Mouse (Mus musculus) ovary, postnatal 14 days (tissue): Measurements from ENCODE around the gene Pkd1.

Experiments used
- DNase-seq: peaks from one replicate; pipeline ENCODE4 v3.0.0; 2022; ENCODE audit warnings: low spot score

Pkd1 gene

DNA sequence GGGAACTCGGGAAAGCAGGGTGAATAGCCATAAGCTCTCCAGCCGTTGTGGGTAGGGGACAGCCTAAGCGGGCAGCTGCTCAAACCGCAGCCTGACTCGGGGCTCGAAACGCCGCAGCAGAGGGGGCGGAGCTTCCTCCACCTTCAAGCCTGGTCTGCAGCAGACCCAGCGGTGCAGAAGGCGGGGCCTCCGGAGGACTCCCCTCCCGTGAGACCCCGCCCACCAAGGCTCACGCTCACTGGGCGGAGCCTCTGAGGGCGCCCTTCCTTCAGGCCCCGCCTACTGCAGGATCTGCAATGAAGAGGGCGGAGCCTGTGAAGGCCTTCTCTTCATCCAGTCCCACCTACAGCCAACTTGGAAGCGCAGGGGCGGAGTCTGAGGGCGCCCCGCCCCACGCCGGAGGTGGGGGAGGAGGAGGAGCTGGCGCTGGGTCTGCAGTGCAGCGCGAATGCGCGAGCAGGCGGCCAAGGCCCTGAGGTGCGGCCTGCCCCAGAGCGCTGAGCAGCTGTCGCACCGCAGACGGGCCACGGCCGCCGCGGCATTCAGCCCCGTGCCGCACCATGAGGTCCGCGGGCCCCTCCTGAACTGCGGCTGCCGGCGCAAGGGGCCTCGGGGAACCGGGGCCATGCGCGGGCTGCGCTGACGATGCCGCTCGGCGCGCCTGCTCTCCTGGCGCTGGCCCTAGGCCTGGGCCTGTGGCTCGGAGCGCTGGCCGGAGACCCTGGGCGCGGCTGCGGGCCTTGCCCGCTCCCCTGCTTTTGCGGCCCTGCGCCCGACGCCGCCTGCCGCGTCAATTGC is at the start of gene Pkd1:
Pkd1 (plus strand) TSS at position 217 of the 798 bp plus-strand sequence.
- peak; percentile 99 for DNase-seq

- no peak for DNase-seq
Observed at GRCm38 (mm10) chr17:24502208-24502607, 47.4 kb upstream of the Pkd1 start.

DNA sequence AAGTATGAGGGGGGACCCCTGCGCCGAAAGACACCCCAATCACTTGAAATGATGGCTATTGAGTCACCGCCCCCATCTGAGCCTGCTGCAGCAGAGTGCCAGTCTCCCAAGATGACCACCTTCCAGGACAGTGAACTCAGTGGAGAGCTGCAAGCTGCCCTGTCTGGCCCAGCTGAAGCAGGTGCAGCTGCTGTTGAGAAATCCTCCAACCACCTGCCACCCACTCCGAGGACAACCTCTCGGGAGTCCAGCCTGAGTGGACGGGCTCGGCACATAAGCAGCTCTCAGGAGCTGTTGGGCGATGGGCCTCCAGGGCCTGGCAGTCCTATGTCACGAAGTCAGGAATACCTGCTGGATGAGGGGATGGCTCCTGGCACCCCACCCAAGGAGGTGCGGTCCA is 45.5 kb upstream of the Pkd1 start:
- no peak for DNase-seq

GRCm38 (mm10) chr17:24505286-24505955 is 44.2 kb upstream of the Pkd1 start:
- DNase-seq: no peak

DNA sequence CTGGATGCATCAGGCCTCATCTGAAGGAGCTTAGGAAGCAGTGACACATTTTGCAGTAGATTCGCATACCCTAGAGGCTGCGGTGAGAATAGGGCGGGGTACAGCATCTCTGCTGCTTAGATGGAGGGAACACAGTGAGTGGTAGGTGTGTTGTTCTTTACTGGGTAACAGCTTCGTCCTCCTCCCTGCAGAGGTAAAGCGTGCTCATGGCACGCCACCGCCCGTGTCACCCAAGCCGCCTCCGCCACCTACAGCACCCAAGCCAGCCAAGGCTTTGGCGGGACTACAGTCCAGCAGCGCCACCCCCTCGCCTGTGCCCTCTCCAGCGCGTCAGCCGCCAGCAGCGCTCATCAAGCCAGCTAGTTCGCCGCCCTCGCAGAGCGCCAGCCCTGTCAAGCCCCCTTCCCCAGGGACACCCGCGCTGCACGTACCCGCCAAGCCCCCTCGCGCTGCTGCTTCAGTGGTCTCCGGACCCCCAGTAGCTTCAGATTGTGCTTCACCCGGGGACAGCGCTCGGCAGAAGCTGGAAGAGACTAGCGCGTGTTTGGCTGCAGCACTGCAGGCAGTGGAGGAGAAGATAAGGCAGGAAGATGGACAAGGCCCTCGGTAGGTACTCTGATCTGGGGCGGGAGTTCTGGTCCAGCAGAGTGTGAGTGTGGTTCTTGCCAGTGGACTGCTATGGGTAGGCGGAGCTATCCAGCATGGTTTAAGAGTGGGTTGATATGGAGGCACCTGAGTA is 43.1 kb upstream of the Pkd1 start:
- DNase-seq: no peak

GRCm38 (mm10) chr17:24507129-24507664 is 42.4 kb upstream of the Pkd1 start:
- DNase-seq: no peak

DNA sequence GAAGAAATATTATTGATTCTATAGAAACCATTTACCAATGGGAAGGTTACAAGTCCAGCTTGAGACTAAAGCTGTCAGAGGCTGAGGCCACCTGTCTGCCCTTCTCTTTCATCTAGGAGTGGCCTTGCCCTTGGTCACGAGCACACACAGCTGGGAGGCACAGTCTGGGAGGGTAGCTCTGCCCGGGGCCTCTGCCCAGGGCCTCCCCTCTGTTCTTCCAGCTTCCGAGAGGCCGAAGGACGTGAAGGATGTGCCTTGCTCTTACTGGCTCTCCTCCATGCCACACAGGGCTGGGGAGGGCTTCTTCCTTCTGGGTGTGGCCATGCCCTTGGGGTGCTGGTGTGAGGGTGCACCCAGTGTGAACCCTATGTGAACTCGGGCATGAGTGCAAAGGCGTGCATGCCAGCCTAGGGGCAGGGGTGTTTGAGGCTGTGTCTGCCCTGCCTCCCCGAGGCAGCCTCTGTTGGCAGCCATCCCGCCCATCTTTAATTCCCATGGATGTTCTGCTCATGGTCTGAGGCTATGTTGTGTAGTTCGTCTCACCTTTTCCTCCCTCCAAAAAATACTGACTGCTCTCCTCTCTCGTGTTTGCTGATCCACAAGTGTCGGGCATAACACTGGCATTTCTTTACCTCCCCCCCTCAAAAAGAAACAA is 41.7 kb upstream of the Pkd1 start:
- DNase-seq: no peak

GRCm38 (mm10) chr17:24513609-24514008 is 36.0 kb upstream of the Pkd1 start:
- no peak for DNase-seq

- DNase-seq: no peak
Observed at GRCm38 (mm10) chr17:24514270-24515257, 35.1 kb upstream of the Pkd1 start.

- DNase-seq: no peak
Observed at GRCm38 (mm10) chr17:24520450-24520849, 29.2 kb upstream of the Pkd1 start.

DNA sequence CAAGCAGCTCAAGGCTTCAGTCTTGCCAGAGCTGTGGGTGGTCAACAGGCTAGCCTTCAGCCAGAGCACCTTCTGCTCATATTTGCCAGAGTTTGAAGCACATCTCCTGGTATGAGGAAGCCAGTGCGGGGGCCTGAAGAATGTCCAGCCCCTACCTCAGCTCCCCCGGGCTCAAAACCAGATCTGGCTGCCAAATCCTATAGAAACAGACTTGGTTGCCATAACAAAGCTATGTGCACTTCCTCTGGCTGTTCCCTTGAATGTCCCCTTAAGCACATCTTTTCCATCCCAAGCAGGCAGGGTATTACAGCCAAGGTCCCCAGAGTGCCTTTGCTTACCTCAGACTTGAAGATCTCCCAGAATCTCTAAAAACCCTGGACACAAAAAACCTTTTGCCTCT is 24.9 kb upstream of the Pkd1 start:
- no peak for DNase-seq

GRCm38 (mm10) chr17:24527315-24527714 is 22.3 kb upstream of the Pkd1 start:
- DNase-seq: no peak

- DNase-seq: peak; percentile 81
Observed at GRCm38 (mm10) chr17:24527723-24528559, 21.7 kb upstream of the Pkd1 start, which contains the start of gene Traf7. Gene Traf7, minus strand, starts transcription at chr17:24527938.

- no peak for DNase-seq
Observed at GRCm38 (mm10) chr17:24528560-24528918, 21.1 kb upstream of the Pkd1 start.

GRCm38 (mm10) chr17:24529007-24529451 is 20.6 kb upstream of the Pkd1 start:
- DNase-seq: peak; percentile 63

DNA sequence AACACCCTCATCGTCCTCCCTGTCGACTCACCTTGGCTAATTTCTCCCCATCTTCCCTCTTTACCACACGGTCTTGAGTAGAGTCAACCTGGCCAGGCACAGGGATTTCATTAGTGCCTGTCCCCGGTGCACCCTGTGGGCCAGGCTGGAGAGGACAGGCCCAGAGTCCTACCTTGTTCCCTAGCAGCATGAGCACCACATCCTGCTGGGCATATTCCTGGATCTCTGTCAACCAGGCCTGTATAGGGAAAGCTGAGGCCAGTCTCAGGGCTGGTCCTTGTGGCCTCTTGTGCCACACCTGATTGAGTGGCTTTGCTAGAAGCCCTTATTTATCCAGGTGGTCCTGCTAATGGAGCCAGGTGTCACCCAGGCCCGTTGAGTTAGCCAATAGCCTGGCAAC is 19.8 kb upstream of the Pkd1 start:
- no peak for DNase-seq

- DNase-seq: no peak
Observed at GRCm38 (mm10) chr17:24530361-24531050, 19.1 kb upstream of the Pkd1 start.

DNA sequence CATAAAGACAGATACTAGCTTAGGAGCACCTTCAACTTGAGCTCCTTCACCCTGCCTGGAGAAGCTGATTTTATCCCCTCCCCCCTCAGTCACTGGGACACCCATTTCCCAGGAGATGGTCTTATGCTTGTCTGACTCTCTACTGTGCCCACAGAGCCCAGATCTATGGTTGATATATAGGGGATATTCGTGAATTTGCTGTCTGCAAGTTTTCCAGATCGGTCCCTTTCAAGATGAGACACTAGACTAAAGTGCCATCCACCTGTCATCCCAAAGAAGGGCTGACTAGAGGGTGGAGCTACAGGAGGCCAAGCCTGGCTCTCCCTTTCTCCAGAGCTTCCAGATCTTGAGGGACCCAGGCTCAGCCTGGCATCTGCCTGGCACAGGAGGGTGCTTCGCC is 18.6 kb upstream of the Pkd1 start:
- no peak for DNase-seq

- DNase-seq: no peak
Observed at GRCm38 (mm10) chr17:24532045-24532444, 17.6 kb upstream of the Pkd1 start.
